Mouse (Mus musculus) liver, postnatal 0 days (tissue): ENCODE data around the gene Vmn2r113. TPM values are rescaled to one million over a fixed set of nuclear protein-coding genes. Genes with fewer than 3 reads are reported as not detected.
"Not testable (repeated sequence)": the region's sequence is repeated elsewhere in the genome, so short reads cannot be mapped to it uniquely, and the experiment has no call there.

Source experiments
- ATAC-seq: fragments of 200-750 bp; cut with Nextera tagmentation; 2 replicates; pipeline ENCODE4 v1.8.0; 2017; ENCODE audit warnings: mild to moderate bottlenecking, moderate library complexity
- DNase-seq: peaks from one replicate; pipeline ENCODE4 v3.0.0-alpha.2; 2016
- H3K27ac ChIP-seq: fragments of 300-500 bp; sonication (generic); 2 replicates; pipeline ENCODE4 v1.5.1; 2014; ENCODE audit warnings: antibody characterized with exemption, moderate library complexity, mild to moderate bottlenecking, low read depth
- H3K27me3 ChIP-seq: fragments of 300-500 bp; sonication (generic); 2 replicates; pipeline ENCODE4 v1.6.1; 2014; ENCODE audit warnings: low read length, control low read depth, mixed read lengths; ENCODE audit not compliant: insufficient read depth
- H3K36me3 ChIP-seq: fragments of 300-500 bp; sonication (generic); replicated peaks from 2 replicates; pipeline ENCODE4 v1.6.1; 2014; ENCODE audit warnings: mild to moderate bottlenecking, control low read depth, low read length, moderate library complexity, mixed read lengths; ENCODE audit not compliant: insufficient read depth
- H3K4me1 ChIP-seq: fragments of 300-500 bp; sonication (generic); 2 replicates; pipeline ENCODE4 v1.6.1; 2014; ENCODE audit warnings: antibody characterized with exemption, mild to moderate bottlenecking, control low read depth; ENCODE audit not compliant: insufficient read depth
- H3K4me2 ChIP-seq: fragments of 300-500 bp; sonication (generic); 2 replicates; pipeline ENCODE4 v1.6.1; 2014; ENCODE audit warnings: low read depth, mild to moderate bottlenecking, low read length, moderate library complexity, mixed read lengths
- H3K4me3 ChIP-seq: fragments of 300-500 bp; sonication (generic); 2 replicates; pipeline ENCODE4 v1.5.1; 2014; ENCODE audit warnings: low read depth, low read length
- H3K9ac ChIP-seq: fragments of 300-500 bp; sonication (generic); replicated peaks from 2 replicates; pipeline ENCODE4 v1.6.1; 2014; ENCODE audit warnings: mild to moderate bottlenecking, moderate library complexity
- H3K9me3 ChIP-seq: fragments of 300-500 bp; sonication (generic); 2 replicates; pipeline ENCODE4 v1.6.1; 2016; ENCODE audit warnings: mild to moderate bottlenecking, control low read depth, low read length, mixed read lengths
- WGBS: fragments of 180-500 bp; shearing (Covaris S2); extraction: QIAGEN DNeasy Blood & Tissue Kit; methylation state at CpG from one replicate; pipeline ENCODE4 v1.1.7; 2014; ENCODE audit not compliant: insufficient replicate concordance; 5-methylcytosine and 5-hydroxymethylcytosine counted together
- polyA plus RNA-seq: library from polyadenylated mRNA; unstranded; fragments of >200 nt; fragmentation: Nextera tagmentation; extraction: Ambion mirVana; gene quantifications from 2 replicates; pipeline ENCODE4 v1.2.1, GENCODE M21; 2015

The Vmn2r113 gene
- not detected in 2 replicates for polyA plus RNA-seq

DNA sequence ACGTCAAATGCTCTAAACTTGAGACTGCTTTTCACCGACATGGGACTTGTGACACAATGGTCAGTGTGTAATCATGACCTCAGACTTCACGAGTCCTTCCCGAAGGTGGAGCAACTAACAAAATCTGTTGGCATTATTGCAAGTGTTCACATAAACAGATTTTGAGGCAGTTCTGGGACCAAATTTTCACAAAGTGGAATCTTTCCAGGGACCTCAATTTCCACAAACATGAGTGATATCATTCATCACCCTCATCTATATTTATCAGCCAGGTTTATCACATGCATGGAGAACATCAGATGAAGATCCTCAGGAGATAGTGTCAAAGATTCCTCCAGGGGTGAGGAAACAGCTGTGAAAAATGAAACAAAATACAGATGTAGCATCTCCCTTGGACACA is at the start of gene Vmn2r113:
TSS of gene Vmn2r113 (plus strand) at position 301 of the 400 bp plus-strand sequence.
- not testable (repeated sequence) for H3K4me2 ChIP-seq, H3K4me3 ChIP-seq, DNase-seq, ATAC-seq, H3K9ac ChIP-seq, H3K27me3 ChIP-seq, H3K36me3 ChIP-seq, H3K27ac ChIP-seq, H3K4me1 ChIP-seq, H3K9me3 ChIP-seq
- no CpG with 5 or more reads among the region's 4 CpGs for whole genome bisulfite sequencing

Other genes with a start within 250 kb of the Vmn2r113 start
- gene Zfp945, start 75.8 kb upstream of the Vmn2r113 start, polyA plus RNA-seq, result 4.6 and 4.8 TPM in 2 replicates
- gene Vmn2r-ps130, start 118.2 kb downstream of the Vmn2r113 start, polyA plus RNA-seq, result not detected in 2 replicates